Mouse (Mus musculus) brain, embryonic 18.5 days (tissue): ENCODE measurements around the gene Actl6a.
"Not testable (repeated sequence)": the region's sequence is repeated elsewhere in the genome, so short reads cannot be mapped to it uniquely, and the experiment has no call there.

Experiments used
- DNase-seq: peaks from one replicate; pipeline ENCODE4 v3.0.0-alpha.2; 2012; ENCODE audit warnings: low read depth, low spot score

The Actl6a gene

GRCm38 (mm10) chr3:32705647-32706348, at the start of gene Actl6a:
Gene Actl6a, plus strand, starts transcription at chr3:32706298.
- DNase-seq = not testable (repeated sequence)

GRCm38 (mm10) chr3:32656398-32656994, 49.6 kb upstream of the Actl6a start:
- no peak for DNase-seq

GRCm38 (mm10) chr3:32658401-32658800, 47.7 kb upstream of the Actl6a start:
- DNase-seq = no peak

GRCm38 (mm10) chr3:32658821-32659220, 47.3 kb upstream of the Actl6a start:
- DNase-seq = no peak

- no peak for DNase-seq
Observed at GRCm38 (mm10) chr3:32659506-32659905, 46.6 kb upstream of the Actl6a start.

GRCm38 (mm10) chr3:32660276-32660675, 45.8 kb upstream of the Actl6a start:
- no peak for DNase-seq

GRCm38 (mm10) chr3:32660831-32661555, 45.1 kb upstream of the Actl6a start:
- no peak for DNase-seq

GRCm38 (mm10) chr3:32661556-32661930, 44.6 kb upstream of the Actl6a start:
- no peak for DNase-seq

GRCm38 (mm10) chr3:32668256-32668959, 37.7 kb upstream of the Actl6a start:
- no peak for DNase-seq

- no peak for DNase-seq
Observed at GRCm38 (mm10) chr3:32669211-32669610, 36.9 kb upstream of the Actl6a start.

GRCm38 (mm10) chr3:32670196-32670595, 35.9 kb upstream of the Actl6a start:
- no peak for DNase-seq

GRCm38 (mm10) chr3:32673151-32673550, 32.9 kb upstream of the Actl6a start:
- DNase-seq = no peak

- no peak for DNase-seq
Observed at GRCm38 (mm10) chr3:32676393-32676792, 29.7 kb upstream of the Actl6a start.

- no peak for DNase-seq
Observed at GRCm38 (mm10) chr3:32682910-32683531, 23.1 kb upstream of the Actl6a start.

- no peak for DNase-seq
Observed at GRCm38 (mm10) chr3:32684631-32685030, 21.5 kb upstream of the Actl6a start.

- no peak for DNase-seq
Observed at GRCm38 (mm10) chr3:32686537-32686936, 19.6 kb upstream of the Actl6a start.

- DNase-seq = no peak
Observed at GRCm38 (mm10) chr3:32687156-32687555, 18.9 kb upstream of the Actl6a start.

- DNase-seq = no peak
Observed at GRCm38 (mm10) chr3:32689567-32689999, 16.5 kb upstream of the Actl6a start.

- no peak for DNase-seq
Observed at GRCm38 (mm10) chr3:32690008-32690407, 16.1 kb upstream of the Actl6a start.

GRCm38 (mm10) chr3:32690901-32691300, 15.2 kb upstream of the Actl6a start:
- no peak for DNase-seq

- DNase-seq = no peak
Observed at GRCm38 (mm10) chr3:32691841-32692240, 14.3 kb upstream of the Actl6a start.

GRCm38 (mm10) chr3:32694211-32694610, 11.9 kb upstream of the Actl6a start:
- DNase-seq = no peak
